Mouse (Mus musculus): ENCODE measurements at regions not wholly inside any gene's neighbourhood (a gene's known extent, or its start where the extent isn't known, plus 50 kb on each side); places are given as distances from the start of the nearest gene placed in this dataset.

DNA sequence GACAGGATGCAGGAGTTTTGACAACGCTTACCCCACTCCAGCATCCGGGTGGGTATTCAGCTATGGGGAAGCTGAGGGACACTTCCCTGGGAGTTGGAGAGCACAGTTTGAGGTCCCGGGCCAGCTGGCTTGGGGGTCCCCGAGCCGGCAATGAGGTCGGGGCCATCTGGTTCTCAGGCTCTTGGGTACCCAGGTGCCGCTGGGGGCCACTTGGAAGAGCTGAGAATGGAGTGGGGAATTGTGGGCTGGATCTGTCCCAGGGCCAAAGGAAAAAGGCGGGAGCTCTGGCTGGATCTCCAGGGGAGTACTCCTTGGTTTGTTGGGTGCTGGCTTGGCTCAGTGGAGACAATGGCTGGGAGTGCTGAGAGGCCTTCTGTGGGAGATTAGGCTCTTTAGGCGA, 806.6 kb downstream of the Triml1 start:
- no peaks in the 10 kb centered on the region for H3K36me3 ChIP-seq (replicated peaks; ENCODE audit: control insufficient read depth, insufficient read depth, low read depth)
- TF ChIP-seq EP300 (IDR thresholded peaks at IDR 0.05; ENCODE audit: low read depth) (no peak), CTCF (IDR thresholded peaks at IDR 0.05; ENCODE audit: low read depth) (no peak)
- H3K4me3 ChIP-seq (ENCODE audit: insufficient read depth in 1 of 2, low read depth in 2 of 2, low read length in 2 of 2), result no peak overlapping the region
- H3K4me2 ChIP-seq (ENCODE audit: low read depth), result no peak overlapping the region
- H3K9ac ChIP-seq (replicated peaks), result no peak overlapping the region
- ATAC-seq (ENCODE audit: insufficient read depth) (no peak), DNase-seq (ENCODE audit: low read depth in 3 of 3, low spot score in 3 of 3) (no peak)
- no peaks in the 10 kb centered on the region for H3K27me3 ChIP-seq (ENCODE audit: control insufficient read depth, insufficient read depth, low read length)
- H3K9me3 ChIP-seq (ENCODE audit: control insufficient read depth, low read length), result no peaks in the 10 kb centered on the region
- no peaks in the 10 kb centered on the region for H3K4me1 ChIP-seq (replicated peaks; ENCODE audit: control insufficient read depth in 2 of 2, insufficient read depth in 2 of 2, low read length in 1 of 2)
- 72% methylated on average over 9 of the region's 9 CpGs for WGBS (ENCODE audit: insufficient replicate concordance)
- no peak overlapping the region for H3K27ac ChIP-seq

GRCm38 (mm10) chr8:42324663-42325062, 816.6 kb downstream of the Triml1 start:
- Histone ChIP-seq H3K9me3 (ENCODE audit: control insufficient read depth, low read length) (no peaks in the 10 kb centered on the region), H3K4me1 (replicated peaks; ENCODE audit: control insufficient read depth in 2 of 2, insufficient read depth in 2 of 2, low read length in 1 of 2) (no peaks in the 10 kb centered on the region), H3K9ac (replicated peaks) (no peak overlapping the region), H3K36me3 (replicated peaks; ENCODE audit: control insufficient read depth, insufficient read depth, low read depth) (no peaks in the 10 kb centered on the region), H3K27ac (no peak overlapping the region), H3K4me2 (ENCODE audit: low read depth) (no peak overlapping the region), H3K4me3 (ENCODE audit: insufficient read depth in 1 of 2, low read depth in 2 of 2, low read length in 2 of 2) (no peak overlapping the region), H3K27me3 (ENCODE audit: control insufficient read depth, insufficient read depth, low read length) (no peaks in the 10 kb centered on the region)
- WGBS (ENCODE audit: insufficient replicate concordance), result 48% methylated on average over 4 of the region's 4 CpGs
- TF ChIP-seq CTCF (IDR thresholded peaks at IDR 0.05; ENCODE audit: low read depth) (no peak), EP300 (IDR thresholded peaks at IDR 0.05; ENCODE audit: low read depth) (no peak)
- ATAC-seq (ENCODE audit: insufficient read depth) (no peak), DNase-seq (ENCODE audit: low read depth in 3 of 3, low spot score in 3 of 3) (no peak)

- DNase-seq (ENCODE audit: low read depth in 3 of 3, low spot score in 3 of 3), result no peak
- H3K27me3 ChIP-seq (ENCODE audit: control insufficient read depth, insufficient read depth, low read length), result no peaks in the 10 kb centered on the region
- no peaks in the 10 kb centered on the region for H3K4me1 ChIP-seq (replicated peaks; ENCODE audit: control insufficient read depth in 2 of 2, insufficient read depth in 2 of 2, low read length in 1 of 2)
- H3K4me3 ChIP-seq (ENCODE audit: insufficient read depth in 1 of 2, low read depth in 2 of 2, low read length in 2 of 2), result no peak overlapping the region
- H3K4me2 ChIP-seq (ENCODE audit: low read depth), result no peak overlapping the region
- no peaks in the 10 kb centered on the region for H3K36me3 ChIP-seq (replicated peaks; ENCODE audit: control insufficient read depth, insufficient read depth, low read depth)
- H3K9me3 ChIP-seq (ENCODE audit: control insufficient read depth, low read length), result no peaks in the 10 kb centered on the region
- ATAC-seq (ENCODE audit: insufficient read depth), result no peak
- no peak overlapping the region for H3K9ac ChIP-seq (replicated peaks)
- TF ChIP-seq CTCF (IDR thresholded peaks at IDR 0.05; ENCODE audit: low read depth) (no peak), EP300 (IDR thresholded peaks at IDR 0.05; ENCODE audit: low read depth) (no peak)
- no peak overlapping the region for H3K27ac ChIP-seq
These were observed 818.4 kb downstream of the Triml1 start for GRCm38 (mm10) chr8:42322862-42323261.

GRCm38 (mm10) chr8:42311060-42311459, 830.2 kb downstream of the Triml1 start:
- H3K9me3 ChIP-seq (ENCODE audit: control insufficient read depth, low read length), result no peaks in the 10 kb centered on the region

GRCm38 (mm10) chr8:42291392-42291791, 849.9 kb downstream of the Triml1 start:
- H3K9me3 ChIP-seq (ENCODE audit: control insufficient read depth, low read length), result no peaks in the 10 kb centered on the region
- no peak overlapping the region for H3K4me2 ChIP-seq (ENCODE audit: low read depth)
- H3K4me3 ChIP-seq (ENCODE audit: insufficient read depth in 1 of 2, low read depth in 2 of 2, low read length in 2 of 2), result no peak overlapping the region
- no peak overlapping the region for H3K9ac ChIP-seq (replicated peaks)
- H3K4me1 ChIP-seq (replicated peaks; ENCODE audit: control insufficient read depth in 2 of 2, insufficient read depth in 2 of 2, low read length in 1 of 2), result no peaks in the 10 kb centered on the region
- no peak overlapping the region for H3K27ac ChIP-seq
- H3K27me3 ChIP-seq (ENCODE audit: control insufficient read depth, insufficient read depth, low read length), result no peaks in the 10 kb centered on the region
- DNase-seq (ENCODE audit: low read depth in 3 of 3, low spot score in 3 of 3) (no peak), ATAC-seq (ENCODE audit: insufficient read depth) (no peak)
- no peaks in the 10 kb centered on the region for H3K36me3 ChIP-seq (replicated peaks; ENCODE audit: control insufficient read depth, insufficient read depth, low read depth)
- TF ChIP-seq EP300 (IDR thresholded peaks at IDR 0.05; ENCODE audit: low read depth), result no peak
- no peak for TF ChIP-seq CTCF (IDR thresholded peaks at IDR 0.05; ENCODE audit: low read depth)

More at GRCm38 (mm10) chr8:42311060-42311459, 830.2 kb downstream of the Triml1 start:
- DNase-seq (ENCODE audit: low read depth in 3 of 3, low spot score in 3 of 3), result no peak
- WGBS (ENCODE audit: insufficient replicate concordance), result 64% methylated on average over 1 of the region's 1 CpGs
- no peak overlapping the region for H3K9ac ChIP-seq (replicated peaks)
- H3K27ac ChIP-seq, result no peak overlapping the region
- no peak overlapping the region for H3K4me2 ChIP-seq (ENCODE audit: low read depth)
- no peak overlapping the region for H3K4me3 ChIP-seq (ENCODE audit: insufficient read depth in 1 of 2, low read depth in 2 of 2, low read length in 2 of 2)
- TF ChIP-seq EP300 (IDR thresholded peaks at IDR 0.05; ENCODE audit: low read depth), result no peak
- no peak for TF ChIP-seq CTCF (IDR thresholded peaks at IDR 0.05; ENCODE audit: low read depth)
- no peaks in the 10 kb centered on the region for H3K36me3 ChIP-seq (replicated peaks; ENCODE audit: control insufficient read depth, insufficient read depth, low read depth)
- no peaks in the 10 kb centered on the region for H3K4me1 ChIP-seq (replicated peaks; ENCODE audit: control insufficient read depth in 2 of 2, insufficient read depth in 2 of 2, low read length in 1 of 2)
- ATAC-seq (ENCODE audit: insufficient read depth), result no peak
- H3K27me3 ChIP-seq (ENCODE audit: control insufficient read depth, insufficient read depth, low read length), result no peaks in the 10 kb centered on the region

DNA sequence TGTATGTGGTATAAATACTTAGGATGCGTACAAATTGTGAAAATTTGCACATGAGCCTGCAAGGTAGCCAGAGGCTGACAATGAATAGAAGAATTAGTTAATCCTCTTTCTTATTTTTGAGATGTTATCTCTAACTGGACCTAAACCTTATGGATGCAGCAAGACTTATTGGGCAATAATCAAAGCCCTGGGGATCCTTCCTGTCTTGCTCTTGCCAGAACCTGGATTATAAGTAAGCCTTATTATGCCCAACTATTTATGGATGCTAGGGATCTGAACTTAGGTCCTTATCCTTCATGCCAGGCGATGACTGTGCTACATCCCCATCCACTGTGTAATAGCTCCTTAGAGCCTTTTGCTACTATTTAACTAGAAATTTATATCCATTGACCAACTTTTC, 859.3 kb downstream of the Triml1 start:
- TF ChIP-seq EP300 (IDR thresholded peaks at IDR 0.05; ENCODE audit: low read depth), result no peak
- TF ChIP-seq CTCF (IDR thresholded peaks at IDR 0.05; ENCODE audit: low read depth), result no peak
- Histone ChIP-seq H3K4me3 (ENCODE audit: insufficient read depth in 1 of 2, low read depth in 2 of 2, low read length in 2 of 2) (no peak overlapping the region), H3K27ac (no peak overlapping the region), H3K4me2 (ENCODE audit: low read depth) (no peak overlapping the region), H3K9me3 (ENCODE audit: control insufficient read depth, low read length) (no peaks in the 10 kb centered on the region), H3K9ac (replicated peaks) (no peak overlapping the region), H3K36me3 (replicated peaks; ENCODE audit: control insufficient read depth, insufficient read depth, low read depth) (no peaks in the 10 kb centered on the region), H3K27me3 (ENCODE audit: control insufficient read depth, insufficient read depth, low read length) (no peaks in the 10 kb centered on the region), H3K4me1 (replicated peaks; ENCODE audit: control insufficient read depth in 2 of 2, insufficient read depth in 2 of 2, low read length in 1 of 2) (no peaks in the 10 kb centered on the region)
- 72% methylated on average over 2 of the region's 2 CpGs for WGBS (ENCODE audit: insufficient replicate concordance)
- ATAC-seq (ENCODE audit: insufficient read depth) (no peak), DNase-seq (ENCODE audit: low read depth in 3 of 3, low spot score in 3 of 3) (no peak)

Data from liver, embryonic 14.5 days (tissue).